Mouse (Mus musculus) thymus, postnatal 36 days (tissue): ENCODE results near the gene Ranbp1.
"Not testable (repeated sequence)": the region's sequence is repeated elsewhere in the genome, so short reads cannot be mapped to it uniquely, and the experiment has no call there.

Source experiments
- DNase-seq, 2 experiments: peaks; one replicate each; pipeline ENCODE4 v3.0.0; 2022; ENCODE audit warnings: mixed read lengths in 2 of 2

Ranbp1 gene

DNA sequence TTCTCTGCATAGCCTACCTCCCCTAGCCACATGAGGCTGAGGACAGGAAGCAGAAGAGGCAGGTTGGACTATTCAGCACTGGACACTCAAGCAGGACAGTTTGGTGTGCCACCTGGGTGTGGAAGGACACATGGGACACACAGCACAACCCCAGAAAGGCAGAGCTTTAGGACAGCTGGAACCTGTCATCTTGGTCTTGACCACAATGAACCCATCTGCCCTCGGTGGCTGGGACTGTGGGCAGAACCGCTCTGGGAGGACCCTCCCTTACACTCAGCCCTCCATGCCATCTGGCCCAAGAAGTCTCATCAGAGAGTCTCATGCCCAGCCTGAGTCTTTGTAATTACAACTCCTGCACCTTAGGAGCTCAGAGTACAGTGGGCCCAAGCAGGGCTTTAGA, 48.5 kb downstream of the Ranbp1 start:
- DNase-seq: no peak

GRCm38 (mm10) chr16:18198365-18199098, 50.0 kb downstream of the Ranbp1 start:
- no peak for DNase-seq

GRCm38 (mm10) chr16:18197881-18198280, 50.7 kb downstream of the Ranbp1 start:
- no peak for DNase-seq

DNA sequence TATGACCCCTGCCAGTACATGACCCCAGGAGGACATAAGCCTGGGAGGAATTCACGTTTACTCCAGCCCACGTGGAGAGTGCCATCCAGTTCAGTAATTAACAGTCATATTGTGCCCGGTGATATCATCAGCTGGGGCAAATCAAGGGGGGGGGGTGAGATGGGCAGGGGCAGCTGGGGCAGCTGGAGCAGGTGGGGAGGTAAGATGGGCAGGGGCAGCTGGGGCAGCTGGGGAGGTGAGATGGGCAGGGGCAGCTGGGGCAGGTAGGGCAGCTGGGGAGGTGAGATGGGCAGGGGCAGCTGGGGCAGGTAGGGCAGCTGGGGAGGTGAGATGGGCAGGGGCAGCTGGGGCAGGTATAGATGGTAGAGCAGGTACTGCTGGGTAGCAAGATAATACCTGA, 53.0 kb downstream of the Ranbp1 start:
- DNase-seq: not testable (repeated sequence)

DNA sequence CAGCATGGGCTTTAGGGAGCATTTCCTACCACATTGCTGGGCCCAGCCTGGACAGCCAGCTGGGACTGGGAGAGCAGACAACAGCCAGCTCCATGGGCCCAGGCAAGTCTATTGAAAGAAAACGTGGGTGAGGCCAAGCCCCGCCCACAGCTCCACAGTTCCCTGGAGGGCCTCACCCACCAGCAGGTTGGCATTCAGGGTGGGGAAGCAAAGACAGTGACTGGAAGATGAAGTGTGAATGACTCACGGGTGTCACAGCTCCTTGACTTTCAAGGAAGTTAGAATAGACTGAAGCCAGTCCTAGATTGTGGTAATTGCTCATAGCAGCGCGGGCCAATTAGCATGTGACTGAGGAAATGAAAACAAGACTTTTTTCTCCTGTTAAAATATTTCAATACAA, 53.5 kb downstream of the Ranbp1 start:
- DNase-seq: no peak

DNA sequence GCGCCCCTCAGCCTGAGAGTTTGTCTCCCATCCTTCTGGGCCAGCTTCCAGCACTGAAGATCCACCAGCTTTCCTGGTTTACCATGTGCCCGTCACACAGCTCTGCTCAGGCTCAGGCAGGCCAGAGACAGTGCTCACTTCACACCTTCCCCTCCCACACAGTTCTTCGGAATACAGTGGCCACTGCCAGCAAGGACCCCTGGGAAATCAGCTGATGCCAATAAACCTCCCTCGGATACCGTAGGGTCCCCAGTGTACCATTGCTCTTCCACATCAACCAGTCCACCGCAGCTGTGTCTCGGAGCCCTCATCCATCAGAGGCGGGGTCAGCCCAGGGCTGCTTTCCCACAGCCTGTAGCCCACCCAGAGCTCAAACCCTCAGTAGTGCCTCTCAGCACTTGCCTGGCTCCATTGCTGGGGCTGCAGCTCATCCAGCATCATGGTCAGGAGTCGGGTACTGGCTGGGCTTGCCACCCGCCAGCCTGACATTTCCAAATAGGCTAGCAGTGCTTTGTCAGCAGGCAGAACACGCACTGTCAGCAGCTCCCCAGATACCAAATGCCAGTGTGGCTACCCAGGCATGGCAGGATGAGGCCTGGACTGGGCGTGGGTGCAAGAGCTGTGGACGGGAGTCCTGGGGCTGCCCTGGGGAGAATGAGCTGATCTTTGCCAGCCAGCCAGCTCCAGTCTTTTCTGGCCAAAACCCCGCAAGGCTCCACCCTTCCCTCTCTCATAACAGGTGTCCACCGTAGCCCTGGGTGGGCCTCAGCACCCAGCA, 54.1 kb downstream of the Ranbp1 start:
- no peak for DNase-seq

- no peak for DNase-seq
These were observed 57.5 kb downstream of the Ranbp1 start for GRCm38 (mm10) chr16:18191006-18191405.
